Mouse (Mus musculus): Measurements from ENCODE around the gene Cdc42bpb.

GRCm38 (mm10) chr12:111271406-111271805 is 106.1 kb downstream of the Cdc42bpb start:
- TF ChIP-seq CTCF (IDR thresholded peaks at IDR 0.05) (no peak), POLR2A (IDR thresholded peaks at IDR 0.05; ENCODE audit: insufficient read depth, low read depth, low read length) (no peak), EP300 (IDR thresholded peaks at IDR 0.05; ENCODE audit: insufficient read depth, low read depth, low read length) (no peak)

Data from heart, adult 2 months (tissue).